Mouse (Mus musculus) lung, postnatal 0 days (tissue): ENCODE measurements around the gene Aox3. TPM values are rescaled to one million over a fixed set of nuclear protein-coding genes. Genes with fewer than 3 reads are reported as not detected.

Experiments used
- ATAC-seq: fragments of 200-750 bp; cut with Nextera tagmentation; 2 replicates; pipeline ENCODE4 v1.8.0; 2017; ENCODE audit warnings: moderate library complexity
- DNase-seq: peaks from one replicate; pipeline ENCODE4 v3.0.0-alpha.2; 2016; ENCODE audit warnings: low spot score
- H3K27ac ChIP-seq: fragments of 300-500 bp; sonication (generic); 2 replicates; pipeline ENCODE4 v1.5.1; 2014; ENCODE audit warnings: antibody characterized with exemption, mild to moderate bottlenecking, low read length, mixed read lengths
- H3K27me3 ChIP-seq: fragments of 300-500 bp; sonication (generic); replicated peaks from 2 replicates; pipeline ENCODE4 v1.6.1; 2014; ENCODE audit warnings: low read length, mixed read lengths; ENCODE audit not compliant: insufficient read depth
- H3K36me3 ChIP-seq: fragments of 300-500 bp; sonication (generic); 2 replicates; pipeline ENCODE4 v1.6.1; 2014; ENCODE audit warnings: low read length, mixed read lengths; ENCODE audit not compliant: insufficient read depth
- H3K4me1 ChIP-seq: fragments of 300-500 bp; sonication (generic); 2 replicates; pipeline ENCODE4 v1.6.1; 2014; ENCODE audit warnings: antibody characterized with exemption, low read depth, low read length, mixed read lengths; ENCODE audit not compliant: insufficient read depth
- H3K4me2 ChIP-seq: fragments of 300-500 bp; sonication (generic); replicated peaks from 2 replicates; pipeline ENCODE4 v1.6.1; 2014; ENCODE audit warnings: low read depth, mild to moderate bottlenecking, low read length, moderate library complexity, mixed read lengths
- H3K4me3 ChIP-seq: fragments of 300-500 bp; sonication (generic); 2 replicates; pipeline ENCODE4 v1.5.1; 2014; ENCODE audit warnings: low read depth, low read length
- H3K9ac ChIP-seq: fragments of 300-500 bp; sonication (generic); replicated peaks from 2 replicates; pipeline ENCODE4 v1.6.1; 2014; ENCODE audit warnings: low read depth, mild to moderate bottlenecking
- H3K9me3 ChIP-seq: fragments of 300-500 bp; sonication (generic); 2 replicates; pipeline ENCODE4 v1.6.1; 2016; ENCODE audit warnings: low read length, mixed read lengths
- CTCF ChIP-seq: IDR thresholded peaks from 2 replicates; pipeline ENCODE4 v1.5.1; 2016; ENCODE audit warnings: antibody characterized with exemption, mild to moderate bottlenecking
- EP300 ChIP-seq: IDR thresholded peaks from 2 replicates; pipeline ENCODE4 v1.6.1; 2016; ENCODE audit warnings: antibody characterized with exemption, mild to moderate bottlenecking, control low read depth
- WGBS: fragments of 180-500 bp; shearing (Covaris S2); extraction: QIAGEN DNeasy Blood & Tissue Kit; methylation state at CpG from one replicate; pipeline ENCODE4 v1.1.7; 2014; 5-methylcytosine and 5-hydroxymethylcytosine counted together
- polyA plus RNA-seq: library from polyadenylated mRNA; unstranded; fragments of >200 nt; fragmentation: Nextera tagmentation; extraction: Ambion mirVana; gene quantifications from 2 replicates; pipeline ENCODE4 v1.2.1, GENCODE M21; 2015

Aox3 gene
- polyA plus RNA-seq, 1 experiment from 2014 or later, result 9.9 TPM

DNA sequence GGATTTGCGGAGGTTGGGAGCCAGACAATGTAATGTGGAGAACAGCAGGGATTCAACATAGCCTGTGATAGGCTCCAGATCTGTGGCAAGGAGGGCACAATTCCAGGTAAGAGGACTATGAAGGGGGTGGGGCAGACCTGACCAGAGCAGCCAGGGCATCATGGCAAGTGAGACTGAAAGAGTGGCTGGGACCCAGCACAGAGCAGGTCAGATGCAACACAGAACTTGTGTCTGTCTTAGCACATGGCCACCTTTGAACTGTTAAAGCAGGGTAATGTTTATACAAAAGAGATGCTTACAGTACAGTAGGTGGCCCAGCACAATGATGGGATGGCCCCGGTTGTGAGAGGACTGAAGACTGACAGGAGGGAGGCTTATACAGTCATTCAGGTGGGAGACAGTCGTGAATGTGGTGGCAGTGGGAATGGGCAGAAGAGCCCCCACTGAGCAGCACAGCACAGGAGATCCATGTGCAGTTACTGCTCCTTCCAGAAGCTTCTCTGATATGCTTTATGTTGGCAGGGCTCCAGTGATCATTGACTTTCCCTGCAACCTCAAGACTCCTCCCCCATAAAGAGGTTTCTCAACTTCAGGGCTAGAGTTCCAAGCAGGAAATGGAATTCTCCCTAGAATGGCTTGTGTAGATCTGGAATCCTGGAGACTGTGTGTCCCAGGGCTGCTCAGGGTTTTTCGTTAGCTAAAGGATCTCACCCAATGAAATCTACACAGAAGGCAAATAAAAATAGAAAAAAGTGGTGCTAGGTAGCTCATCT lies 124.8 kb downstream of the Aox3 start:
- no peaks in the 10 kb centered on the region for H3K4me1 ChIP-seq
- peak; percentile 52 for ATAC-seq
- WGBS, result 56% methylated on average over 4 of the region's 4 CpGs

DNA sequence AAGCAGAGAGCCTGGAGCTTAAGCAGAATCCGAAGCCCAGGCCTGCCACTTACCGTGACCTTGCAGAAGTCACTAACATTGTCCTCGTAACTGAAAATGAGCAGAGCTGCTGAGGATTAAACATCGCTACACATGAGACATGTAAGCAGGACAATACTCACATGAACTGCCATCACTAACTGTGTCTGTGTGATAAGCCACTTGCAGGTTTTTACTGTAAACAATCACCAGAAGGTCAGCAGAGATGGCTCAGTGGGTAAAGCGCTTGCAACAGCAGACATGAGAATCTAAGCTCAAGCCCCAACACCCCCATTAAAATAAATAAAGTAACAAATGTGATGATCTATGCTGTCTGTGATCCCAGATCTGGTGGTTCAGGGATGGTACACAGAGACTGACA lies 125.5 kb downstream of the Aox3 start:
- TF ChIP-seq CTCF, result no peak
- TF ChIP-seq EP300, result no peak
- H3K4me2 ChIP-seq, result no peak overlapping the region
- no peak overlapping the region for H3K4me3 ChIP-seq
- DNase-seq, result no peak
- H3K9me3 ChIP-seq, result no peaks in the 10 kb centered on the region
- H3K9ac ChIP-seq, result no peak overlapping the region
- no peaks in the 10 kb centered on the region for H3K4me1 ChIP-seq
- H3K36me3 ChIP-seq, result no peaks in the 10 kb centered on the region
- no peaks in the 10 kb centered on the region for H3K27me3 ChIP-seq
- 64% methylated on average over 5 of the region's 5 CpGs for WGBS
- no peak for ATAC-seq
- H3K27ac ChIP-seq, result no peak overlapping the region

More for the DNA sequence above, 124.8 kb downstream of the Aox3 start:
- DNase-seq, result peak; percentile 89
- Histone ChIP-seq H3K27me3 (no peaks in the 10 kb centered on the region), H3K4me3 (no peak overlapping the region), H3K9me3 (no peaks in the 10 kb centered on the region), H3K9ac (no peak overlapping the region), H3K27ac (no peak overlapping the region), H3K4me2 (no peak overlapping the region), H3K36me3 (no peaks in the 10 kb centered on the region)
- TF ChIP-seq EP300 (no peak), CTCF (no peak)

DNA sequence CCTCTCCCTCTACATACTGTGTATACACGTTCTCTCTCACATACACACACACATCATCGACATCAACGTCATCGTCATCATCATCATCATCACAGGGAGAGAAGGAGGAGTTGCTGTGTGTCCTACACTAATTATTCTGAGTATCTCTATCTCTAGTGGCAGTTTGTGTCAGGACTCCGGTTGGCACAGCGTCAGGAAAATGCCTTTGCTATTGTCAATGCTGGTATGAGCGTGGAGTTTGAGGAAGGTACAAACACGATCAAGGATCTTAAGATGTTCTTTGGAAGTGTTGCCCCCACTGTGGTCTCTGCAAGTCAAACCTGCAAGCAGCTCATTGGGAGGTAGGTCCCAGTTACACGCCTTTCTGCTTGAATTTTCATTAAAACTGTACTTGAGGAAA lies 126.0 kb downstream of the Aox3 start:
- Histone ChIP-seq H3K9me3 (no peaks in the 10 kb centered on the region), H3K27ac (no peak overlapping the region), H3K4me3 (no peak overlapping the region), H3K4me2 (no peak overlapping the region), H3K27me3 (no peaks in the 10 kb centered on the region), H3K36me3 (no peaks in the 10 kb centered on the region), H3K9ac (no peak overlapping the region), H3K4me1 (no peaks in the 10 kb centered on the region)
- ATAC-seq (no peak), DNase-seq (no peak)
- no peak for TF ChIP-seq CTCF
- TF ChIP-seq EP300, result no peak
- 86% methylated on average over 9 of the region's 9 CpGs for WGBS

DNA sequence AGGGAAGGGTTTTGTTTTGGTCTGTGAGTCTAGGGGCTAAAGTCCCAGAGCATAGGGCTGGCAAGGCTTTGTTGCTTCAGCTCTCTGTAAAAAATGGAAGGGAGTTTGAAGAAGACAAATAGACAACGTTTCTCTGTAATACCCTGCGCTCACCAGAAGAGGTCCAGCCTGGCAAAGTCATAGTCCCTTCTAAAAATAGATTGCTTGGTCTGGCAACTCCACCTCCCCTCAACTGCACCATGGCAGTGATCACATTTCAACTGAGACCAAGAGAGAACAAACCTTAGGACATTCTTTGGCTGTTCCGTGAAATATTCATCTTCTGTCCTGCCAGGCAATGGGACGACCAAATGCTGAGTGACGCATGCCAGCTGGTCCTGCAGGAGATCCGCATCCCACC lies 127.4 kb downstream of the Aox3 start:
- no peak; the same call in 1 of the 2 replicates for TF ChIP-seq CTCF
- no peak overlapping the region for H3K27ac ChIP-seq
- no peaks in the 10 kb centered on the region for H3K4me1 ChIP-seq
- H3K27me3 ChIP-seq, result no peaks in the 10 kb centered on the region
- WGBS, result 53% methylated on average over 6 of the region's 6 CpGs
- H3K4me2 ChIP-seq, result no peak overlapping the region
- H3K9ac ChIP-seq, result no peak overlapping the region
- no peaks in the 10 kb centered on the region for H3K36me3 ChIP-seq
- peak; percentile 26 for DNase-seq
- no peak overlapping the region for H3K4me3 ChIP-seq
- 0 out of 2 replicates have a peak, but pooled peaks have one; percentile 8 for ATAC-seq
- H3K9me3 ChIP-seq, result no peaks in the 10 kb centered on the region

DNA sequence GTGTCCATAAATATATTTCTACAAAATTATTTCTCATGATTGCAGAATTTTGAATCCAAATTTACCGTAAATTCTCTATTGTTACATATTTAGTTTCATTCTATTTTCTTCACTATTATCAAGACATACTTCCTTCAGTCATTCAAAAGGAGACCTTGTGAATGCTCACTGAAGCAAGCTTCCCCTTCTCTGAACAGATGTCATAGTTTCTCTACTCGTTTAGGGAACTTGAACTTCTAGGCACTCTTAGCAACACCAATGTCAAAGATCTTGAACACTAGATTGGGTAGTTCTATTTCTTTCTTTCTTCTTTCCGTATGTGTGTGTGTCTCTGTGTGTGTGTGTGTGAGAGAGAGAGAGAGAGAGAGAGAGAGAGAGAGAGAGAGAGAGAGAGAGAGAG lies 131.6 kb downstream of the Aox3 start:
- DNase-seq (no peak), ATAC-seq (no peak)
- Histone ChIP-seq H3K36me3 (no peaks in the 10 kb centered on the region), H3K4me1 (no peaks in the 10 kb centered on the region), H3K27ac (no peak overlapping the region), H3K4me3 (no peak overlapping the region), H3K9ac (no peak overlapping the region), H3K9me3 (no peaks in the 10 kb centered on the region), H3K4me2 (no peak overlapping the region), H3K27me3 (no peaks in the 10 kb centered on the region)
- 72% methylated on average over 3 of the region's 3 CpGs for WGBS
- no peak for TF ChIP-seq EP300
- no peak for TF ChIP-seq CTCF

DNA sequence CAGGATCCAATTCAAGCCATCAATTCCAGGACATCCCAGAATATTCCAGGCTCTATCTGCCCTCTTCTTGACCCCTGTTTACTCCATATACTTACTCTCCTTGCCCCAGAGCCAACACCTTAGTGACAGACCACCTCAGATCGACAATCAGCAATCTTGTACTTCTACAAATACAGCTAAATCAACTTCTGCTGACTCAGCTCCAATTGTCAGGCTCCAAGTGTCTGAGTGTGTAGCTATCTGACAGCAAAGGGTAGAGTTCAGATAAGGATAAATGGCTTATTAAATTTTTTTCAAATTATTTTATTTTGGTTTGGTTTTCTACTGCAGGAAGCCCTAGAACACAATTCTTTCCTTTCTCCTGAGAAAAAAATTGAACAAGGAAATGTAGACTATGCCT lies 135.6 kb downstream of the Aox3 start:
- H3K9me3 ChIP-seq, result no peaks in the 10 kb centered on the region
- WGBS, result 47% methylated on average over 1 of the region's 1 CpGs
- ATAC-seq, result no peak

More for the DNA sequence above, 135.6 kb downstream of the Aox3 start:
- H3K36me3 ChIP-seq, result no peaks in the 10 kb centered on the region
- no peak overlapping the region for H3K27ac ChIP-seq
- H3K9ac ChIP-seq, result no peak overlapping the region
- no peaks in the 10 kb centered on the region for H3K27me3 ChIP-seq
- DNase-seq, result no peak
- no peaks in the 10 kb centered on the region for H3K4me1 ChIP-seq
- no peak overlapping the region for H3K4me2 ChIP-seq
- no peak overlapping the region for H3K4me3 ChIP-seq
- TF ChIP-seq EP300 (no peak), CTCF (no peak)

Other genes with a start within 250 kb of the Aox3 start
- 1.3 and 1.9 TPM in 2 replicates for gene Sgo2a, start 117.2 kb upstream of the Aox3 start, polyA plus RNA-seq
- gene Kctd18, start 94.2 kb upstream of the Aox3 start, polyA plus RNA-seq, result 12.9 and 13.6 TPM in 2 replicates
- gene Aox1, start 83.2 kb upstream of the Aox3 start, polyA plus RNA-seq, result 1.8 and 2.4 TPM in 2 replicates
- 0.04 TPM in 1 of 2 replicates, not detected in the other for gene Aox4, start 97.3 kb downstream of the Aox3 start, polyA plus RNA-seq
- gene Aox2, start 165.2 kb downstream of the Aox3 start, polyA plus RNA-seq, result 0.02 and 0.05 TPM in 2 replicates